Mouse (Mus musculus) E14TG2a.4 (cell line): ENCODE measurements around the gene Ubash3b.

Experiments used
- CTCF ChIP-seq: conservative IDR thresholded peaks from 2 replicates; pipeline ENCODE4 v1.5.1; 2014; ENCODE audit warnings: low read length
- NANOG ChIP-seq: IDR thresholded peaks from 2 replicates; pipeline ENCODE4 v1.6.1; 2014; ENCODE audit warnings: borderline replicate concordance, low read length, mixed read lengths
- POU5F1 ChIP-seq: IDR thresholded peaks from 2 replicates; pipeline ENCODE4 v1.6.1; 2014; ENCODE audit warnings: low read length, borderline replicate concordance

- TF ChIP-seq CTCF, result no peak
- no peak for TF ChIP-seq NANOG
- no peak for TF ChIP-seq POU5F1
Observed at GRCm38 (mm10) chr9:41168206-41168605, 6.7 kb upstream of the Ubash3b start.
